Mouse (Mus musculus): ENCODE data around the gene 1520401A03Rik.

1520401A03Rik gene

GRCm38 (mm10) chr17:23742941-23743340 is 20.4 kb upstream of the 1520401A03Rik start:
- DNase-seq (ENCODE audit: low read depth, low spot score) = no peak

DNA sequence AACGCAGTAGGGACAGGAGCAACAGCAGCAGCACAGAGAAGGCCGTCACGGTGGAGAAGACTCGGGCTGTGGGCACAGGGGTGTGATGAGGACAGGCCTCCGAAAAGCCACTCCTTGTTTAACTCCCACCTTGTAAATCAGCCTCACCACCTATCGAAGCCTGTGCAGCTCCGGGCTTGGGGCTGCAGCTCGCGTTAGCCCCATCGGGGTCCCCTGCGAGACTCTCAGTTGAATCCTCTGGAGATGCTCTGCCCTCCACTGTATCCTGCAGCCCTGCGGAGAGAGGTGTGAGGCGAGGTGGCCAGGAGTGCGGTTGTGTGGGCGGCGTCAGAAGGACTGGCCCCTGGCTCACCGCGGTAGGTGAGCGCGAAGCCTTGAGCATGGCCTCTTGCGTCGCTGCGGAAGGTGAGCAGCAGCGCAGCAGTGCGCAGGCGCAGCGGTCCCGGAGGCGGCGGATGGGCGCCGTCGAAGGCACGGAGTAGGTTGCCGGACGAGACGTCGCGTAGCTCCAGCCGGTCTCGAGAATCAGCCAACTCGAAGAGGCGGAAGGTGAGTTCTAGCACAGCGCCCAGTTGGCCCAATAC is 19.7 kb upstream of the 1520401A03Rik start:
- no peak for DNase-seq (ENCODE audit: low read depth, low spot score)

DNA sequence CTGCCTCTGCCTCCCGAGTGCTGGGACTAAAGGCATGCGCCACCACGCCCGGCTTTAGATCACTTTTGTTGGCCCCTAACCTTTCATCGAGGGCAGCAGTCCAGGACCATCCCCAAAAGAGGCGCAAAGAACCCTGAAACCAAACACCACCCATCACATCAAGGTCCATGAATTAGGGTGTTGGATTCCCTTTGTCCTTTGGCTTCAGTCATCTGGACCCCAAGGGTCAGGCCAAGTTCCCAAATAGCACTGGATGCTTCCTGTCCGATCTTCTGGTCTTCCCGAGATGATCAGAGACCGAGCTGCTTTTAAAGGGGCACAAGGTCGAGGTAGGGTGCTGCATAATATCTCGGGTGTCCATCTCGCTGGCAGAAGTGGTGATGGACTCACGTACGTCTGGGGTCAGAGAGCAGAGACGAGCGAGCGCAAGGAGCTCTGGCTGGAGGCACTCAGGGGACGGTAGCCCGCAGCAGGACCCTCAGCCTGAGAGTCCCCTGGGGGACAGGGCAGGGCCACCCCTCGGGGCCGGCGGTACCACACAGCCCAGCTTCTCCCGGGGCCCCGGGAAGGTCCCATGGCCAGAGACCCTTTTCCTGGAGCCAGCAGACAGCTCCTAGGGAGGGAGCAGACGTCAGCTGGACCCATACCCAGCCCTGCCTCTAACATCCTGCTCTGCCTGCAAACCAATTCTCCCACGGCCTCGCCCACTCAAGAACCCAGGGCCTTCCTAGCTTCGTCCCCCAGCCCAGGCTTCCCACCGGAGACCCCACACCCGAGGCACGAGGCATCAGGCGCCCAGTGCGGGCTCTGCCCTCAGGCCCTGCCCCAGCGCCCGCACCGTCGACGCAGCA is 19.0 kb upstream of the 1520401A03Rik start:
- no peak for DNase-seq (ENCODE audit: low read depth, low spot score)

DNA sequence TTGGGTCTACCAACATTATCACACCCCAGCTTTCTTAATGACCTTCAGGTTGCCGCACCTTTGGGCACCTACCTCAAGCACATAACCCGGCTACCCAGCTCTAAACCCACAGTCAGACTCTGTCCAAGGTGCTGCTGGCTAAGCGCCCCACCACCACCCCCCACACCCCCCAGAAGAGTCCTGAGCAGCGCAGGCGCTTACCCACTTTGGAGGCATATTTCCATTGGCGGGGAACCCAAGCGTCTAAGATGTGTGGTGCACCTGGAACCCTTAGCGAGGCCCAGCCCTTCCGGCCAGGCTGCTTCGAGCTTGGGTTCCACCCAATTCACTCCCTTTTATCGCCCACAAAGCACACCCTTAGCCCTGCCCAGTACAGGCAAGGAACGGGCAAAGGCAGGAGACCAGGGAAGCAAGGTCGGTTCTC is 18.0 kb upstream of the 1520401A03Rik start, which contains the start of gene Paqr4:
TSS of gene Paqr4 (minus strand) at position 270 of the 424 bp plus-strand sequence.
- no peak for DNase-seq (ENCODE audit: low read depth, low spot score)

DNA sequence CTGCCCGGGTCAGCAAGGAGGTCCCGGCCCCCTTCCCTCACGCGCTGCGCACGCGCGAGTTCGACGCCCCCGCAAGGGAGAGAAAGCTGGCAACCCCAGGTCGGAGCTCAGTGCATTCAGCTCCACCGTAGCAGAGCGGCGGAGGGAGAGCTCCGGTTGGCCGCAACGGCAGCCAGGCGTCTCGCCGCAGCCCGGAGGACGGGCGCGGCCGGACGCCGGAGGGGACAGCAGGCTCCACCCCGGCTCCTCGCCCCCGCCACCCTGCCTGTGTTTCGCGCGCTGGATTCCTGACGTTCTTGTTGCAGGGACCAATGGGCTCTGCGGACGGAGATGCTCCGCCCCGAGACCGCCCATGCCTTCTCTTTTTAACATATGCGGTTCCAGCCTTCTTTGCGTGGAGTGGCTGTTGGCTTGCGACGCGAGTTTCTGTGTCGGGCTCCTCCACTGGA is 17.6 kb upstream of the 1520401A03Rik start:
- DNase-seq (ENCODE audit: low read depth, low spot score) = peak; percentile 76

- no peak for DNase-seq (ENCODE audit: low read depth, low spot score)
Observed at GRCm38 (mm10) chr17:23739202-23740135, 16.9 kb upstream of the 1520401A03Rik start.

DNA sequence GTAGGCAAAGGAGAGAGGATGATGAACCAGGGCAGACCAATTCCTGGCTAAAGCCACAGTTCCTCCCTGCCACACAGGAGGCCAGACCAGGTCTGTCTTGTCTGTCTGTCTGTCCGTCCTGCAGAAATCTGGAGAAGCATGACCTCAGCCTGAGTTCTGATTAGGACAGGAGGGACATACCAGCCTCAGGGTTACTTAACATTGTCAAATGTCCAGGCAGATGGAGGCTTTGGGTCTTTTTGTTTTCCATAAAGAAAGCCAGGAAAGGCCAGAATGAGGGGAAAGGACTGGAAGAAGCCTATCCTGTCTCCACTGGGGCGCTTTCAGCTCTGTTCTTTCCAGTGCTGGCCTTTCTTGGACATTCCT is 16.2 kb upstream of the 1520401A03Rik start:
- DNase-seq (ENCODE audit: low read depth, low spot score) = no peak

DNA sequence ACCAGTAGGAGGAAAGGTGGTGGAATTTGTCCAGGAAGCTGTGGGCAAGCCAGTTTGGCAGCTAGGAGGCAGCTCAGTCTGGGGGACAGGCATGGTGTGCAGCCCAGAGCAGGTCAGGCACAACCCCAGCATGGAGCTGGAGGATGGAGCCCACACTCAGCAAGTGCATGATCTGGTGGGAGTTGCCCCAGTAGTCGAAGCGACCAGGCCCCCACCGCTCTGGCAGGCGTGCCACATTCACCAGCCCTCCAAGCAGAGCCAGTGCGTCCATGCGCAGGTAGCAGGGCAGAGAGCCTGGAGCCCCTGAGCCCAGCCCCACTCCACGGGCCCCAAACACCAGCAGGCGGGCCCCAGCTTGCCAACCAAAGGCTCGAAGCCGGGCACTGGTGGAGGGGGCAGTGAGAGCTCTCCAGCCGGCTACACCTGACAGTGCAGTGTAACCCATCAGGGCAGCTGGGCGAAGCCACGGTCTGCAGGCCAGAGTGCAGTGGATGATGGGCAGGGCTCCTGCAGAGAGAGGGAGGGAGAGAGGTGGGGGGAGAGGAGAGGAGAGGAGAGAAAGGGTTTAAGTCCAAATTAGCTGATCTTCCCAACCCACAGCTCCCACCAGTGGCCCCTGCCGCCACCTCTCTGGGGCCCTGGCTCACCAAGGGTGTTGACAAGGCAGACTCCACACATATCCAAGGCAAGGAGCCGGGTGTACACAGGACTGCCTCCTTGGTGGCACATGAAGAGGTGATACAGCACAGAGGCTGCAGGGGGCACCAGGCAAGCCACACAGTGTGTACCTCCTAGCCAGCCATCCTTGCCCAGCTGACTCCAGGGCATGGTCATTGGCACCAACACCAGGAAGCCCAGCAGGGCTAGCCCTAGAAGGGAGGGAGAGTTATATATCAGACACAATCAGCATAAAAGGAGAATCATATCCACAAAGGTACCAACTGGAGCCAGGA is 15.2 kb upstream of the 1520401A03Rik start:
- no peak for DNase-seq (ENCODE audit: low read depth, low spot score)

DNA sequence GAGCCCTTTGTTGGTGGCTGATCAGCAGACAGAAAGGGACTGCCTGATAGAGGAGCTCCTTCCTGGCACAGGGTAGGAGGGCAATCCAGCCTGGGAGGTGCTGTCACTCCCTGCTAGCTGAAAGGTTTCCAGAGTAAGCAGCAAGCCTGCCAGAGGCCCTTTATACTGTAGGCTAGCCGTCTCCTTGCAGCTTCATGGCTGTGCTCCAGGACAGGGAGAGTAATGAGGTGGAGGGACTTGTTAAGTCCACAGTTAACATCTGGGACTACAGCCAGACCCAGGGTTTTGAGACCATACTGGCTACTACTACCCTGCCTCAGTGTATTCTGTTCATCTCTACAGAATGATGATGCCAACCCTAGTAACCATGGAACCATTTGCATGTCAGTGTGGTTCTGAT is 11.8 kb upstream of the 1520401A03Rik start:
- DNase-seq (ENCODE audit: low read depth, low spot score) = no peak

GRCm38 (mm10) chr17:23730441-23730840 is 7.9 kb upstream of the 1520401A03Rik start:
- no peak for DNase-seq (ENCODE audit: low read depth, low spot score)

- DNase-seq (ENCODE audit: low read depth, low spot score) = peak; percentile 71
Observed at GRCm38 (mm10) chr17:23726758-23727142, 4.2 kb upstream of the 1520401A03Rik start.

DNA sequence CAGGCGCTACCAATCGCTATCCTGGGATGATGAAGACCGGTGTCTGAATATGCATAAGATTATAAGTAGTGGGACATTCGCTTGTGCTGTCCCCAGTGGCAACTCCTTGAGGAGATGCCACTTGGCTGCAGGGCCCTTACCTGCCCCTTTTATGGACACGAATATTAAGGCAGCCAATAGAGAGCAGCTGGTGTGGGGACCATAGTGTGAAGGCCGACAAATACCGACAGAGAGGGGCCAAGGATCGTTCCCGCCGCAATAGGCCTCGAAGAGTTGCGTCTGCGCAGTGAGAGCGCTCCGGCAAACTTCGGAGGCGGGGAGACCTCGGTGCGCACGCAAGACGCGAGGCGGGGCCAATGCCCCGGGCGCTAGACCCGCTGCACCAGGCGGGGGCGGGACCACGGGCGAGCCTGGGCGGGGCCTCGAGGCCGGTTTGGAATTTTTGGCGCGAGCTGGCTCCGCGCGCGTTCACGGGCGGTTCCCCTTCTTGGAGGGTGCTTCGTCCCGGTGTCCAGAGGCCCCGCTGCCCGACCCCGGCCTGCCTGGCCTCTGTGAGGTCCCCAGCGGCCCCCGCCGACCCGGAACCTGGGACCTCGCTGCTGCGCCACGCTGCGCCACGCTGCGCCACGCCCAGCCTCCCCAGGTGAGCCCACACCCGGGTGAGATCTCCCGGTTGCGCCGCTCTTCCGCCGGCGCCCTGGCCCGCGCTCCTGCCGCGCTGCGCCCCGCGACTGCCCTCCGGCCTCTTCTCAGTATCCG is 3.6 kb upstream of the 1520401A03Rik start, which contains the start of gene Pkmyt1:
TSS of gene Pkmyt1 (plus strand) at position 338 of the 759 bp plus-strand sequence.
- DNase-seq (ENCODE audit: low read depth, low spot score) = peak; percentile 89

- DNase-seq (ENCODE audit: low read depth, low spot score) = no peak
Observed at GRCm38 (mm10) chr17:23725477-23725876, 2.9 kb upstream of the 1520401A03Rik start.

DNA sequence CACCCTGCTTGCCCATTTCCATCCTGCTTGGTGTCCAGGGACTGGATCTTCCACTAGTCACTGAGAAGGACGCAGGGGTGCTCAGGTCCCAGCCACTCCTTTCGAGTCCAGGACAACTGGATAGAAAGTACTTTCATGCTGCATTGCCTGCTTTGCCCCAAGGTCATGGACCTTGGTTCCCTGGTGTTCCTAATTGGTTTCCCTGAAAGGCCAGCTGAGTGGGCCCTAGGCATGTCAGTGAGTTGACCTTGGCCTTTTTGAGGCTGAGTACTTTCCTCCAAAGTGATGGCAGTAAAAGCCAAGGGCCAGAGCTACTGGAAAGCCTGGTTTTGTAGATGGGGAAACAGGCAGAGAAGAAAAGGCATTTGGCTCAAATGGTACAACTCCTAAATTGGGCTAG is 697 bp downstream of the 1520401A03Rik start:
- no peak for DNase-seq (ENCODE audit: low read depth, low spot score)

DNA sequence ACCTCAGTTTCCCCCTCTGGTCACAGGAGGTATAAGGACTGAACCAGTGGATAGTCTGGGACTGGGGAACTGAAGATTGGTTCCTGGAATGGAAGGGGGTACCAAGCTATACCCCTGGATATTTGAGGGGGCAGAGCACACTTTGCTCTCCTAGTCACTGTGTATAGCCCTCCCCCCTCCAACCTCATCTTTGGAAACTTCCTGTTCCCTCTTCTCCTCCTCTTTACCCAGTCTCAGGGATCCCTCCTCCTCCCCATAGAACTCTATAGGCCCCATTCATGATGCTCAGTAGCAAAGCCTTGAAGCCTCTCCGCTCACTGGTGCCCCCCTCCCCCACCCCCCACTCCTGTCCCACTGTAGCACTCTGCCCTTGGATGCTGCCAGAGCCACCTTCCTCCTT is 3.1 kb downstream of the 1520401A03Rik start:
- DNase-seq (ENCODE audit: low read depth, low spot score) = no peak

- no peak for DNase-seq (ENCODE audit: low read depth, low spot score)
Observed at GRCm38 (mm10) chr17:23717003-23717402, 5.6 kb downstream of the 1520401A03Rik start.

DNA sequence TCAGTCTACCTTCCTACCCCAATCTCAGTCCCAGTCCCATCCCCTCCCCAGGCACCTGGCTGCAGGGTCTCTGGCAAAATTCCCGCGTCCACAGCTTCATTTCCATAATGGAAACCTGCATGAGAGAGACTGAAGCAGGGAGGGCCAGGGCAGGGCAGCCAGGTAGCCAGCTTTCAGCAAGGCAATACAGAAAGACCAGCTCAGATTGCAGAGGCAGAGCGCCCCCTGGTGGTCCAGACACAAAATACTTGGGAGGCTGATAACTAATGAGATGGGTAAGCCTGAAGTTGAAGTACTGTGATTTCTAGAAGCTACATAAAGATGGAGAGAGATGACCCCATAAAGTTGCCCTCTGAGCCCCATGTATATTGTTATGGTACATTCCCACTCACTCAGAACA is 16.4 kb downstream of the 1520401A03Rik start:
- DNase-seq (ENCODE audit: low read depth, low spot score) = peak; percentile 61

DNA sequence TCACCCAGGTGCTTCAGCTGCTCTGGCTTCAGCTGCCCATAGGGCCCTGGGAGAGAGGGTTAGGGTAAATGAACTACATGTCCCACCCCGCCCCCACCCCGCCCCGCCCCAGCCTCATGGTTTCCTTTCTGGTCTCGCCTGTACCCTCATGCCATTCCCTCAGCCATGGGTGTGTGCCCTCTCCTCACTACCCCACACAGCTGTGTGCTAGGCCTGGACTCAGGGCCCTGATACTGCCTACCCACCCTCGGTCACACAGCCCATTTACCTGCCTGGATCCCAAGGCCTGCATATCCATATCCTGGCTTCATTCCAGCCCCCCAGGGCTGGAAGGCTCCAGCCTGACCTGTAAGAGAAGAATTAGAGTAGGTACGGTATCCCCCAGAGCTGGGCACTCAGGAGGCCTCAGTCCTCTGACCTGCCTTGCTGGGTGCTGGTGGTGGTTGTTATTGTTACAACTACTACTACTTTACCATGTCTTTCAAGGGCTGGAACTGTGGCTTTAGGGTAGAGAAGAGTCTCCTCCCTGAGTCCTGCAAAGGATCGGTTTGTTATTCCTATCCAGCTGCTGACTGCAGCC is 17.0 kb downstream of the 1520401A03Rik start:
- DNase-seq (ENCODE audit: low read depth, low spot score) = no peak

- DNase-seq (ENCODE audit: low read depth, low spot score) = no peak
Observed at GRCm38 (mm10) chr17:23704741-23705140, 17.8 kb downstream of the 1520401A03Rik start.

- no peak for DNase-seq (ENCODE audit: low read depth, low spot score)
Observed at GRCm38 (mm10) chr17:23703301-23703700, 19.3 kb downstream of the 1520401A03Rik start.

Measured in skeletal muscle tissue, adult 2 months (tissue).